Mouse (Mus musculus): Measurements from ENCODE around the gene Bsdc1. TPM values are rescaled to one million over a fixed set of nuclear protein-coding genes. Genes with fewer than 3 reads are reported as not detected.

Gene Bsdc1
- polyA plus RNA-seq, 2 experiments, result 34.7 to 52.1 TPM

DNA sequence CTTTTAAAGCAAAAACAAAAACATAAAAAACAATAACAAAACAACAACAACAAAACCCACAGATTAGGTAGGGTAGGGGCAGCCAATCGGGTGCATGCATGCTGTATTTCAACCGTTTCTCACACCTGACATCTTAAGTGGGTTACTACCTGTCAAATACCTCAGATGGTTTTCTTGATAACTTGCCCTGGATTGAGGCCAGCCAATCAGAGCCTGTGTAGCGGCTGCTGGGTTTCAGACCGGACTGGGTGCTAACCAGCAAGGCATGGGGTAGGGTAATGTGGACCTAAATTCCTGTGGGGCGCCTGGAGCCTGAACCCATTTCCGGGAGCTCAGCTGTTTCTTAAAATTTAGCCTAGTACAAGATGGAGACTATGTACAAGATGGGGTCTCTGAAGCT is 20.2 kb upstream of the Bsdc1 start:
- Histone ChIP-seq H3K9ac (replicated peaks) (no peak overlapping the region), H3K4me2 (ENCODE audit: low read depth) (no peak overlapping the region), H3K4me3 (ENCODE audit: insufficient read depth in 1 of 2, low read depth in 2 of 2, low read length in 2 of 2) (no peak overlapping the region), H3K4me1 (replicated peaks; ENCODE audit: control insufficient read depth in 2 of 2, insufficient read depth in 2 of 2, low read length in 1 of 2) (no peaks in the 10 kb centered on the region), H3K27ac (no peak overlapping the region), H3K36me3 (replicated peaks; ENCODE audit: control insufficient read depth, insufficient read depth, low read depth) (no peaks in the 10 kb centered on the region), H3K27me3 (ENCODE audit: control insufficient read depth, insufficient read depth, low read length) (peaks cover 43% of the 10 kb centered on the region), H3K9me3 (ENCODE audit: control insufficient read depth, low read length) (no peaks in the 10 kb centered on the region)
- TF ChIP-seq EP300 (IDR thresholded peaks at IDR 0.05; ENCODE audit: low read depth) (no peak), CTCF (IDR thresholded peaks at IDR 0.05; ENCODE audit: low read depth) (no peak)
- DNase-seq (ENCODE audit: low read depth in 3 of 3, low spot score in 3 of 3) (no peak), ATAC-seq (ENCODE audit: insufficient read depth) (no peak)
- WGBS (ENCODE audit: insufficient replicate concordance), result 31% methylated on average over 6 of the region's 6 CpGs

DNA sequence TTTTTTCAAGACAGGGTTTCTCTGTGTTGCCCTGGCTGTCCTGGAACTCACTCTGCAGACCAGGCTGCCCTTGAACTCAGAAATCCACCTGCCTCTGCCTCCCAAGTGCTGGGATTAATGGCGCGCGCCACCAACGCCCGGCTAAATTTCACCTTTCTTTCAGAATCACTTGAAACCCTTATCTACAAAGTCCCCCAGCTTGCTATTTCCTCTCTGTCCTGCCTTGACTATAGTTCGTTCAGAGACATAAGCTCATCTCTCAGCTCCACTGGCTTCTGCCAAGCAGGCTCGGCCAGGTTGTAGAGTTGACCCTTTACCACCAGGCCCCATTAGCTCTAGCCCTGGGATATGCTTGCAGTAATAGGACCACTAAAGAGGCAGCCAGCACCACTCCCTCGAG is 14.0 kb upstream of the Bsdc1 start:
- peaks cover 6% of the 10 kb centered on the region for H3K27me3 ChIP-seq (ENCODE audit: control insufficient read depth, insufficient read depth, low read length)
- no peak overlapping the region for H3K4me2 ChIP-seq (ENCODE audit: low read depth)
- DNase-seq (ENCODE audit: low read depth in 3 of 3, low spot score in 3 of 3) (no peak), ATAC-seq (ENCODE audit: insufficient read depth) (no peak; the same call in 1 of the 2 replicates)
- TF ChIP-seq CTCF (IDR thresholded peaks at IDR 0.05; ENCODE audit: low read depth), result no peak
- no peak for TF ChIP-seq EP300 (IDR thresholded peaks at IDR 0.05; ENCODE audit: low read depth)
- no peak overlapping the region for H3K27ac ChIP-seq
- H3K9me3 ChIP-seq (ENCODE audit: control insufficient read depth, low read length), result no peaks in the 10 kb centered on the region
- no peak overlapping the region for H3K4me3 ChIP-seq (ENCODE audit: insufficient read depth in 1 of 2, low read depth in 2 of 2, low read length in 2 of 2)
- H3K4me1 ChIP-seq (replicated peaks; ENCODE audit: control insufficient read depth in 2 of 2, insufficient read depth in 2 of 2, low read length in 1 of 2), result peaks cover 0 to 6% of the 10 kb centered on the region in 2 experiments; a peak in 2 of 4 replicates
- WGBS (ENCODE audit: insufficient replicate concordance), result 29% methylated on average over 8 of the region's 8 CpGs
- no peak overlapping the region for H3K9ac ChIP-seq (replicated peaks)
- no peaks in the 10 kb centered on the region for H3K36me3 ChIP-seq (replicated peaks; ENCODE audit: control insufficient read depth, insufficient read depth, low read depth)

DNA sequence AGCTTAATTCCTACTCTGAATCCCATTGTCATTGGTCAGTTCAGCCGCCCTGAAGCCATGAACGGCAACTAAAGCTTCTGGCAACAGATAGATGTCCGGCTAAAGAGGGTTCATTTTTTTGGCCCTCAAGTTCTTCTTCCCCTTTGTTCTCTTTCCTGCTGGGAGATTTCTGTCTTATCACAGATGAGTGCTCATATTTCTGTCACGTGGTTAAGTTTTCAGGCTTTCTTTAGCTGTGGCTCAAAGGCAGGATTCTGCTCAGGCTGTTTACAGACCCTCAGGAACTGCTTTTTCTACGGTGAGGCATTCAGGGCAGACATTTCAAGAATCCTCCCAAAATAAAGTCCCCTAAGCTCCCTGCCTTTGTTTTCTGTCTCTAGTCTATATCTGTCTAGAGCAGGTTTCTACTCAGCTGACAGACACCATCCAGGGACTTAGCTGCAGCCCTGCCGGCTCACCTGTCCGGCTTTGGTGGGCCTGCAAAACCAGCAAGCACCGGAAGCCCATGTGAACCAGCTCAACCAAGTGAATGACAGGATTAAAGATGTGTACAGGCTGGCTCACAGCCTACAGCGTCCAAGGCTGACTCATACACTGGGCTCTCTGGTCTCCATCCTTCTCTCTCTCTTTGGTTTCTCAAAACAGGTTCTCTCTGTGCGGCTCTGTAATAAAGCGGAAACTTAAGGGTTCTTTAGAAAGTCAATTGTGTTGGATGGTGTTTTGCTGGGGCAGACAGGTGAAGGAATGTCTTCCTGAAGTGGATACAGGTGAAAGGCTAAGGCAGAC is 13.4 kb upstream of the Bsdc1 start:
- Histone ChIP-seq H3K36me3 (replicated peaks; ENCODE audit: control insufficient read depth, insufficient read depth, low read depth) (no peaks in the 10 kb centered on the region), H3K4me3 (ENCODE audit: insufficient read depth in 1 of 2, low read depth in 2 of 2, low read length in 2 of 2) (no peak overlapping the region), H3K4me2 (ENCODE audit: low read depth) (no peak overlapping the region), H3K9ac (replicated peaks) (no peak overlapping the region), H3K27ac (no peak overlapping the region), H3K4me1 (replicated peaks; ENCODE audit: control insufficient read depth in 2 of 2, insufficient read depth in 2 of 2, low read length in 1 of 2) (peaks cover 0 to 6% of the 10 kb centered on the region in 2 experiments; a peak in 2 of 4 replicates), H3K9me3 (ENCODE audit: control insufficient read depth, low read length) (no peaks in the 10 kb centered on the region), H3K27me3 (ENCODE audit: control insufficient read depth, insufficient read depth, low read length) (peaks cover 2% of the 10 kb centered on the region)
- TF ChIP-seq CTCF (IDR thresholded peaks at IDR 0.05; ENCODE audit: low read depth) (no peak), EP300 (IDR thresholded peaks at IDR 0.05; ENCODE audit: low read depth) (no peak)
- ATAC-seq (ENCODE audit: insufficient read depth) (no peak), DNase-seq (ENCODE audit: low read depth in 3 of 3, low spot score in 3 of 3) (no peak)
- WGBS (ENCODE audit: insufficient replicate concordance), result 56% methylated on average over 11 of the region's 11 CpGs

DNA sequence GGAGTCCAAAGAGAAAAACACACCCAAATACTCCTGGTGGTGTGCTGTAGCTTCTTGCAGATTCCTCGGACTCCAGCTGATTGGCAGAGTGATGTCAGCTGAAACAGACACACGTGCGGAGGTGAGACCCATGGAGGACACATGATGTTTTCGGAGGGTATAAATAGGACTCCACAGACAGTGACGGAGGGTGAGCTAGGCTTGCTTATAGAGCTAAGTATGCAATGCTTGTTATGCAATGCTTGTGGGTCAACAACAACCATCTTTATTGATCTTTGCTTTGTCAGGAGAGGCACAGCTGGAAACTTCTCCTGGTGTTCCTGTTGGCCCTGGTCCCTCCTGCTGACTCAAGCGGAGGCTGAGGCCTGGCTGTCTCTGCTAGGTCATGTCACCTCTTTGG is 12.7 kb upstream of the Bsdc1 start:
- Histone ChIP-seq H3K9me3 (ENCODE audit: control insufficient read depth, low read length) (no peaks in the 10 kb centered on the region), H3K4me2 (ENCODE audit: low read depth) (no peak overlapping the region), H3K4me3 (ENCODE audit: insufficient read depth in 1 of 2, low read depth in 2 of 2, low read length in 2 of 2) (no peak overlapping the region), H3K4me1 (replicated peaks; ENCODE audit: control insufficient read depth in 2 of 2, insufficient read depth in 2 of 2, low read length in 1 of 2) (peaks cover 0 to 6% of the 10 kb centered on the region in 2 experiments; a peak in 2 of 4 replicates), H3K9ac (replicated peaks) (no peak overlapping the region), H3K27me3 (ENCODE audit: control insufficient read depth, insufficient read depth, low read length) (no peaks in the 10 kb centered on the region), H3K27ac (no peak overlapping the region), H3K36me3 (replicated peaks; ENCODE audit: control insufficient read depth, insufficient read depth, low read depth) (no peaks in the 10 kb centered on the region)
- TF ChIP-seq EP300 (IDR thresholded peaks at IDR 0.05; ENCODE audit: low read depth) (no peak), CTCF (IDR thresholded peaks at IDR 0.05; ENCODE audit: low read depth) (no peak)
- no peak for ATAC-seq (ENCODE audit: insufficient read depth)
- 83% methylated on average over 6 of the region's 6 CpGs for WGBS (ENCODE audit: insufficient replicate concordance)
- no peak for DNase-seq (ENCODE audit: low read depth in 3 of 3, low spot score in 3 of 3)

DNA sequence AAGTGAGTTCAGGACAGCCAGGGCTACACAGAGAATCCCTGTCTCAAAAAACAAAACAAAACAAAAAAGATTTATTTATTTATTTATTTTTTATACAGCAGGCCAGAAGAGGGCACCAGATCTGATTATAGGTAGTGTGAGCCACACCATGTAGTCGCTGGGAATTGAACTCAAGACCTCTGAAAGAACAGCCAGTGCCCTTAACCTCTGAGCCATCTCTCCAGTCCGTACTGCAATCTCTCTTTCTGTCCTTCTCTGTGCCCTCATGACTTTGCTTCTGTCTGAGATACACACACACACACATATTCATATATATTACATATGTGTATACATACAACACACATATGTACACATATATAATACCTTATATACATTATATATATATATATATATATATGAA is 10.5 kb upstream of the Bsdc1 start:
- DNase-seq (ENCODE audit: low read depth in 3 of 3, low spot score in 3 of 3), result no peak
- no peak overlapping the region for H3K4me2 ChIP-seq (ENCODE audit: low read depth)
- no peaks in the 10 kb centered on the region for H3K36me3 ChIP-seq (replicated peaks; ENCODE audit: control insufficient read depth, insufficient read depth, low read depth)
- WGBS (ENCODE audit: insufficient replicate concordance), result 50% methylated on average over 2 of the region's 2 CpGs
- H3K9ac ChIP-seq (replicated peaks), result no peak overlapping the region
- no peak for TF ChIP-seq EP300 (IDR thresholded peaks at IDR 0.05; ENCODE audit: low read depth)
- no peak for TF ChIP-seq CTCF (IDR thresholded peaks at IDR 0.05; ENCODE audit: low read depth)
- H3K9me3 ChIP-seq (ENCODE audit: control insufficient read depth, low read length), result no peaks in the 10 kb centered on the region
- H3K4me3 ChIP-seq (ENCODE audit: insufficient read depth in 1 of 2, low read depth in 2 of 2, low read length in 2 of 2), result no peak overlapping the region
- peaks cover 0 to 8% of the 10 kb centered on the region in 2 experiments; a peak in 2 of 4 replicates for H3K4me1 ChIP-seq (replicated peaks; ENCODE audit: control insufficient read depth in 2 of 2, insufficient read depth in 2 of 2, low read length in 1 of 2)
- no peaks in the 10 kb centered on the region for H3K27me3 ChIP-seq (ENCODE audit: control insufficient read depth, insufficient read depth, low read length)
- H3K27ac ChIP-seq, result no peak overlapping the region
- no peak for ATAC-seq (ENCODE audit: insufficient read depth)
